Mouse (Mus musculus) G1E (cell line): ENCODE measurements around the gene March4.

Experiments
- CTCF ChIP-seq: IDR thresholded peaks from 2 replicates; pipeline ENCODE4 v1.5.1; 2012; ENCODE audit warnings: low read depth, low read length, inconsistent platforms, mixed read lengths
- GATA1 ChIP-seq: IDR thresholded peaks from 2 replicates; pipeline ENCODE4 v1.6.1; 2012; ENCODE audit warnings: borderline replicate concordance, low read length, inconsistent platforms, mixed read lengths
- TAL1 ChIP-seq: conservative IDR thresholded peaks from 2 replicates; pipeline ENCODE4 v1.6.1; 2012; ENCODE audit warnings: low read depth, low read length, inconsistent platforms, mixed read lengths

DNA sequence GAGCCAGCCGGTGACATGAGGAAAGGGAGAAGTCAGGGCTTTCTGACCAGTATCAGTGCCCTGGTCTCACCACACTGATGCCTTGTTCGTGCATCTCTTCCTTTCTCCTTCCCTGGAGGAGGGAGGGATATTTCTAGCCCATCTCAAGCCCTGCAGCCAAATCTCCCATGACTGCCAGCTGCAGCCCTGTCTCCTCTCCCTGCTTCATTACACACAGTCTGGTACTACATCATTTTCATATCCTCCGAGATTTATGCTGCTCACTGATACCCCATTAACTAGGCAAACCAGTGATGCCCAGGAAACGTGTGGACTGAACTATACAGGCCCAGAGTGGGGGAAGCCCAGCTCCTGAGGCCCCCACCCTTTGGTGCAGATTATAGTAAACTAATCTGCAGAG, 80.8 kb downstream of the March4 start:
- TF ChIP-seq CTCF: no peak
- no peak for TF ChIP-seq GATA1
- no peak for TF ChIP-seq TAL1
